Mouse (Mus musculus): ENCODE measurements at regions not wholly inside any gene's neighbourhood (a gene's known extent, or its start where the extent isn't known, plus 50 kb on each side); places are given as distances from the start of the nearest gene placed in this dataset.

DNA sequence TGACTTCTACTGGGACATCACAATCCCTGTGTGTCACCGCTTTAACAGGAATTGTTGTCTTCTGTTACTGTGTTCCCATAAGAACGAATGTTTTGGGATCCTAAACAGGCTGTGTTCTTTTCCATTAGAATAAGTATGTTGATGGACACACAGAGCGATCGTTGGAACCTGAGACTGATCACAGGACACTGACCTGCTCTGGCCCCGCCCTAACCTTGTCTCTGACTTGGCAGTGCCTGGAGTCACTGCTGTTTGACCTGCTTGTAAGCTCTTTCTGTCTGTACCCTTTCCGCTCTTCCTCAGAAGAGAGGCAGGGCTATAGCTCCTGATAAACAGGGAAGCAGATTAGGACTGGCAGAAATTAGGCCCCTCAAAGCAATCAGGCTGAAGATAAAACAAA, 162.0 kb upstream of the Atp6ap2 start:
- no peaks in the 10 kb centered on the region for H3K4me1 ChIP-seq (ENCODE audit: control insufficient read depth, insufficient read depth, low read length)
- WGBS = 70% methylated on average over 6 of the region's 6 CpGs
- no peak for ATAC-seq (ENCODE audit: insufficient number of reproducible peaks, insufficient read depth, low FRiP score, low read depth)

DNA sequence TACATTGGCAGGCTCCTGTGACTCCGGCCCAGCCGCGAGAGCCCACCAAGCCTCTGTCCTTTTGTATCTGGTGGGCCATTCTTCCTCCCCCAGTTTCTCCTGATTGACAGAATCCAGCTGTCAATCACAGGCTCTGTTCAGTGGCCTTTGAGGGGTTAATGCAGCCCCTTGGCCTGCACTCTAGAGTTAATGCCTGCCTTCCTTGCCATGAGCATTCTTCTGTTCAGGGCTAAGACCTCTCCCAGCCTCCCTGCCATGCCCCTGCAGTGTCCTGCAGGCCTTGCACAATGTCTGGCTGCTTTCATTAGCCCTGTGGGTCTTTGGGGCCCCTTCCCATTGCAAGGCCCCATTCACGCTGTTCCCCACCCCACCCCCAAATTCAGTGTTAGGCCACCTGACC, 160.9 kb upstream of the Atp6ap2 start:
- Histone ChIP-seq H3K27ac (ENCODE audit: low read length) (no peak overlapping the region), H3K4me2 (replicated peaks; ENCODE audit: low read depth, low read length) (no peak overlapping the region), H3K36me3 (ENCODE audit: control insufficient read depth, insufficient read depth, low read length) (no peaks in the 10 kb centered on the region), H3K27me3 (ENCODE audit: control insufficient read depth, insufficient read depth, low read length) (no peaks in the 10 kb centered on the region), H3K4me1 (ENCODE audit: control insufficient read depth, insufficient read depth, low read length) (no peaks in the 10 kb centered on the region), H3K9ac (replicated peaks; ENCODE audit: low read depth, low read length) (no peak overlapping the region), H3K9me3 (ENCODE audit: control insufficient read depth, low read depth, low read length) (no peaks in the 10 kb centered on the region), H3K4me3 (ENCODE audit: low read depth, low read length) (no peak overlapping the region)
- WGBS = 78% methylated on average over 4 of the region's 4 CpGs
- ATAC-seq (ENCODE audit: insufficient number of reproducible peaks, insufficient read depth, low FRiP score, low read depth) = no peak

More for the DNA sequence above, 162.0 kb upstream of the Atp6ap2 start:
- no peak overlapping the region for H3K4me2 ChIP-seq (replicated peaks; ENCODE audit: low read depth, low read length)
- no peak overlapping the region for H3K4me3 ChIP-seq (ENCODE audit: low read depth, low read length)
- no peak overlapping the region for H3K27ac ChIP-seq (ENCODE audit: low read length)
- no peaks in the 10 kb centered on the region for H3K27me3 ChIP-seq (ENCODE audit: control insufficient read depth, insufficient read depth, low read length)
- H3K9ac ChIP-seq (replicated peaks; ENCODE audit: low read depth, low read length) = no peak overlapping the region
- H3K9me3 ChIP-seq (ENCODE audit: control insufficient read depth, low read depth, low read length) = no peaks in the 10 kb centered on the region
- no peaks in the 10 kb centered on the region for H3K36me3 ChIP-seq (ENCODE audit: control insufficient read depth, insufficient read depth, low read length)

DNA sequence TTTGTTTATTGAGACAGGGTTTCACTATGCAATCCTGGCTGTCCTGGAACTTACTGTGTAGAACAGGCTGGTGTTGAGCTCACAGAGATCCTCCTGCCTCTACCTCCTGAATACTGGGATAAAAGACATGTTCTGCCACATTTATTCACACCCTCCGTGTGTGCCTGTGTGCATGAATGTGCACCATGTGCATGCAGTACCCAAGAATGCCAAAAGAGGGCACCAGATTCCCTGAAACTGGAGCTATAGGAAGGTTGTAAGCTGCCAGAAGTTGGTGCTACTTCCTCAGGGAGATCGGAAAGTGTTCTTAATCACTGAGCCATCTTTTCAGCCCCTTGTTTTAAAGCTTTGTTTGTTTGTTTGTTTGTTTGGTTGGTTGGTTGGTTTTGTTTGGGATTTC, 155.3 kb upstream of the Atp6ap2 start:
- ATAC-seq (ENCODE audit: insufficient number of reproducible peaks, insufficient read depth, low FRiP score, low read depth) = no peak

DNA sequence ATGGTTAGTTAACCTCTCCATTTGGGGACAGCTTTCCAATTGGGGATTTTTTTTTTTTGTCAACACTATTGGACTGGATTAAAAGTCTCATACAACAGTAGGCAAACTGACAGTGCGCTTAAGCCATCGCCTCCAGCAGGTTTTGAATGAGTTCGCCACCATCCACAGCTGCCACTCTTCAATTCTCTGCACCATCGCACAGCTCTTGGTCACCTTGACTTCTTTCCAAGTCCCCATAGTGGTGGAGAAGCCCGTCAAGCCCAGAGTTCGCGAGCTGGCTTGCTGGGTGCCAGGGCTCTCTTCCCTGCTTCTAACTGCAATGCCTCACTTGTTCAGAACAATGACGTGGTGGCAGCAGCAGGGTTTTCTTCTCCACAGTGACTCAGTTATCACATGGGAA, 151.9 kb upstream of the Atp6ap2 start:
- no peaks in the 10 kb centered on the region for H3K36me3 ChIP-seq (ENCODE audit: control insufficient read depth, insufficient read depth, low read length)
- 69% methylated on average over 8 of the region's 8 CpGs for WGBS
- no peaks in the 10 kb centered on the region for H3K27me3 ChIP-seq (ENCODE audit: control insufficient read depth, insufficient read depth, low read length)
- ATAC-seq (ENCODE audit: insufficient number of reproducible peaks, insufficient read depth, low FRiP score, low read depth) = no peak
- no peak overlapping the region for H3K4me2 ChIP-seq (replicated peaks; ENCODE audit: low read depth, low read length)
- no peak overlapping the region for H3K9ac ChIP-seq (replicated peaks; ENCODE audit: low read depth, low read length)
- no peaks in the 10 kb centered on the region for H3K4me1 ChIP-seq (ENCODE audit: control insufficient read depth, insufficient read depth, low read length)
- H3K9me3 ChIP-seq (ENCODE audit: control insufficient read depth, low read depth, low read length) = no peaks in the 10 kb centered on the region
- no peak overlapping the region for H3K4me3 ChIP-seq (ENCODE audit: low read depth, low read length)
- H3K27ac ChIP-seq (ENCODE audit: low read length) = no peak overlapping the region

More for the DNA sequence above, 155.3 kb upstream of the Atp6ap2 start:
- H3K4me3 ChIP-seq (ENCODE audit: low read depth, low read length) = no peak overlapping the region
- H3K36me3 ChIP-seq (ENCODE audit: control insufficient read depth, insufficient read depth, low read length) = no peaks in the 10 kb centered on the region
- no peaks in the 10 kb centered on the region for H3K27me3 ChIP-seq (ENCODE audit: control insufficient read depth, insufficient read depth, low read length)
- H3K9ac ChIP-seq (replicated peaks; ENCODE audit: low read depth, low read length) = no peak overlapping the region
- no peak overlapping the region for H3K27ac ChIP-seq (ENCODE audit: low read length)
- no peaks in the 10 kb centered on the region for H3K9me3 ChIP-seq (ENCODE audit: control insufficient read depth, low read depth, low read length)
- WGBS = 93% methylated on average over 2 of the region's 2 CpGs
- H3K4me2 ChIP-seq (replicated peaks; ENCODE audit: low read depth, low read length) = no peak overlapping the region
- no peaks in the 10 kb centered on the region for H3K4me1 ChIP-seq (ENCODE audit: control insufficient read depth, insufficient read depth, low read length)

DNA sequence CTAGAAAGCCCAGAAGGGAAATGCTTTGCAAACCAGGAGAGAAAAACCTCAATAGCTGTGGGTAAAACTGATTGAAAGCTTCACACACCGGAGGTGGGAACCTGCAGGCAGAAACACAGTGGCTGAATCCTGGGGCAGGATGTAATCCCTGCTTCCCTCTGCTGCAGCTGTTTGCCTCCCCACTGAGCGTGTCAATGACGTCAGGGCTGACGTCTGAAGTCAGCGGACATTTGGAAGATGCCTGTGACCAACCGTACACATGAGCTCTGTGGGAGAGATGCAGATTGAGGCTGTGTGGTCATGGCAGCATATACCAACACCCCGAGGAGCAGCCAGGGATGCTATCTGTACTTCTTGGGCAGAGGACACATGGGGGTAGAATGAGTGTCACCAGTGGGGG, 151.5 kb upstream of the Atp6ap2 start:
- Histone ChIP-seq H3K27me3 (ENCODE audit: control insufficient read depth, insufficient read depth, low read length) (no peaks in the 10 kb centered on the region), H3K27ac (ENCODE audit: low read length) (no peak overlapping the region), H3K9me3 (ENCODE audit: control insufficient read depth, low read depth, low read length) (no peaks in the 10 kb centered on the region), H3K4me1 (ENCODE audit: control insufficient read depth, insufficient read depth, low read length) (no peaks in the 10 kb centered on the region), H3K4me2 (replicated peaks; ENCODE audit: low read depth, low read length) (no peak overlapping the region), H3K36me3 (ENCODE audit: control insufficient read depth, insufficient read depth, low read length) (no peaks in the 10 kb centered on the region), H3K4me3 (ENCODE audit: low read depth, low read length) (no peak overlapping the region), H3K9ac (replicated peaks; ENCODE audit: low read depth, low read length) (no peak overlapping the region)
- ATAC-seq (ENCODE audit: insufficient number of reproducible peaks, insufficient read depth, low FRiP score, low read depth) = no peak
- WGBS = 42% methylated on average over 7 of the region's 7 CpGs

DNA sequence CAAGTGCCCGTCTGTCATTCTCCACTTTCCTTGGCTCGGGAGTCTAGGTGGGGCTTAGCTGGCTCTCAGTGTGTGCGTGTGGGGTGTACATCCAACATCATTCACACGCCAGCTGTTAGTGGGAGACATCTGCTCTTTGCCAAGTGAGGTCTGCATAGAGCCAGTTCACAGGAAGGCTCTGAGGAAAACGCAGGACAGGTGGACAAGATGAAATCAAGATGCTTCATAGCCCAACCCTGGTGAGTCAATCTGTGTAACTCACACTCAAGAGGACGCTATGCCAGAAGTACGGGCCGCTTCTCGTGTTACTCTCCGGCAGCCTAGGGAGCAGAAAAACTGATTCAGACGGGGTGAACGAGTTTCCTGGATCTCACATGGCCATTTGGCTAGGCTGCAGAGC, 148.2 kb upstream of the Atp6ap2 start:
- Histone ChIP-seq H3K4me3 (ENCODE audit: low read depth, low read length) (no peak overlapping the region), H3K9ac (replicated peaks; ENCODE audit: low read depth, low read length) (no peak overlapping the region), H3K4me1 (ENCODE audit: control insufficient read depth, insufficient read depth, low read length) (no peaks in the 10 kb centered on the region), H3K4me2 (replicated peaks; ENCODE audit: low read depth, low read length) (no peak overlapping the region), H3K9me3 (ENCODE audit: control insufficient read depth, low read depth, low read length) (no peaks in the 10 kb centered on the region), H3K27ac (ENCODE audit: low read length) (no peak overlapping the region), H3K27me3 (ENCODE audit: control insufficient read depth, insufficient read depth, low read length) (no peaks in the 10 kb centered on the region), H3K36me3 (ENCODE audit: control insufficient read depth, insufficient read depth, low read length) (no peaks in the 10 kb centered on the region)
- 64% methylated on average over 12 of the region's 12 CpGs for WGBS
- ATAC-seq (ENCODE audit: insufficient number of reproducible peaks, insufficient read depth, low FRiP score, low read depth) = no peak

DNA sequence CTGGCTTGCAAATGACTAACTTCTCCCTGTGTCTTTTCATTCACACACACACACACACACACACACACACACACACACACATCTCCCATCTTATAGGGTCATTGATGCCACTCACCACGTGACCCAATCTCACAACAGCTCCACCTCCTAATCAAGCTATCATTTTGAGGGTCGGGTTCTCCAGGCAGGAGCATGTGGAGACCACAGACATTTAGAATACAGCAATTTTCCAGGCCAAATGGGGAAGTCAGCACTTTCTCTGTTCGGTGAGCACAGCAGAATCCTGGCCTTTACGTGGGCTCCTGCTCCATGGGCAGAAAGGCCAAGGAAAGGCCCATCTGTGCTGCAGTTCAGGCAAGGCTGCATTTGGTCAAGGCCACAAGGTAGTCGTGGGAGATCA, 143.8 kb upstream of the Atp6ap2 start:
- Histone ChIP-seq H3K27ac (ENCODE audit: low read length) (no peak overlapping the region), H3K4me3 (ENCODE audit: low read depth, low read length) (no peak overlapping the region), H3K9ac (replicated peaks; ENCODE audit: low read depth, low read length) (no peak overlapping the region), H3K36me3 (ENCODE audit: control insufficient read depth, insufficient read depth, low read length) (no peaks in the 10 kb centered on the region), H3K4me2 (replicated peaks; ENCODE audit: low read depth, low read length) (no peak overlapping the region), H3K4me1 (ENCODE audit: control insufficient read depth, insufficient read depth, low read length) (no peaks in the 10 kb centered on the region), H3K27me3 (ENCODE audit: control insufficient read depth, insufficient read depth, low read length) (no peaks in the 10 kb centered on the region), H3K9me3 (ENCODE audit: control insufficient read depth, low read depth, low read length) (no peaks in the 10 kb centered on the region)
- 70% methylated on average over 5 of the region's 5 CpGs for WGBS
- ATAC-seq (ENCODE audit: insufficient number of reproducible peaks, insufficient read depth, low FRiP score, low read depth) = no peak

DNA sequence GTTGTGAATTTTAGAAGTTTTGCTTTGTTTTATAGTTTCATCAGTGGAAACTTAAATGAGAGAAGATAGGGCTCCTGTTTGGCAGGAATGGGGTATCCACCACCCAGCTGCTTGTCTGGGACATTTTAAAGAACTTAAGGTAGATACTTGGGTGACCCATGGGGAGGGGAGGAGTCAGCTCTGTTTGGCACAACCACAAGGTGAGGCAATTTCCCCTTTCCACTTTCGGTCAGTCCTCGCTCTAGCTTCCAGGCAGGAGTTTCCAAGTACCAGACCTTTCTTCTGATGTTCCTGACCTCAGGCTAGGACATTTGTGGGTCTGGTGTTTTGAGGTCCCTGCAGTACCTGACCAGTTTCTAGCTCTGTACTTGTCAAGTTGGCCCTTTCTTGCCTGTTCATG, 142.5 kb upstream of the Atp6ap2 start:
- Histone ChIP-seq H3K9me3 (ENCODE audit: control insufficient read depth, low read depth, low read length) (no peaks in the 10 kb centered on the region), H3K4me1 (ENCODE audit: control insufficient read depth, insufficient read depth, low read length) (no peaks in the 10 kb centered on the region), H3K4me2 (replicated peaks; ENCODE audit: low read depth, low read length) (no peak overlapping the region), H3K27me3 (ENCODE audit: control insufficient read depth, insufficient read depth, low read length) (no peaks in the 10 kb centered on the region), H3K27ac (ENCODE audit: low read length) (no peak overlapping the region), H3K9ac (replicated peaks; ENCODE audit: low read depth, low read length) (no peak overlapping the region), H3K4me3 (ENCODE audit: low read depth, low read length) (no peak overlapping the region), H3K36me3 (ENCODE audit: control insufficient read depth, insufficient read depth, low read length) (no peaks in the 10 kb centered on the region)
- ATAC-seq (ENCODE audit: insufficient number of reproducible peaks, insufficient read depth, low FRiP score, low read depth) = no peak
- WGBS = 91% methylated on average over 2 of the region's 2 CpGs

DNA sequence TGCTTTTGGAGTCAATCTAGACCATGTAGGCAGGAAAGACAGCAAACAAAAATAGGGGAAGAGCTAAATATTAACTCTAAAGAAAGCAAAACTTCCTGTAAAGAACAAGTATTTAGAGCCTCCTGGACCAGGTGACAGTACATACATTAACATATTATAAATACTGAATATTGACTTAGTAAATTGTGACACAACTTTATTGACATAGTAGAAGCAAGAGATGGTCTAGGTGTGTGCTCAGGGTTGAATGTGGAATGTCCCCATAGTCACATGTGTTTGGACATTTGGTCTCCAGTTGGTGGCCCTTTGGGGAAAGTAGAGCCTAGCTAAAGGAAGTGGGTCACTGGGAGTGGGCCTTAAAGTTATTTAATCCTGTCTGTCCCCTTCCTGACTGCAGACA, 139.6 kb upstream of the Atp6ap2 start:
- Histone ChIP-seq H3K4me3 (ENCODE audit: low read depth, low read length) (no peak overlapping the region), H3K9me3 (ENCODE audit: control insufficient read depth, low read depth, low read length) (no peaks in the 10 kb centered on the region), H3K4me1 (ENCODE audit: control insufficient read depth, insufficient read depth, low read length) (no peaks in the 10 kb centered on the region), H3K9ac (replicated peaks; ENCODE audit: low read depth, low read length) (no peak overlapping the region), H3K27me3 (ENCODE audit: control insufficient read depth, insufficient read depth, low read length) (no peaks in the 10 kb centered on the region), H3K36me3 (ENCODE audit: control insufficient read depth, insufficient read depth, low read length) (no peaks in the 10 kb centered on the region), H3K4me2 (replicated peaks; ENCODE audit: low read depth, low read length) (no peak overlapping the region), H3K27ac (ENCODE audit: low read length) (no peak overlapping the region)
- ATAC-seq (ENCODE audit: insufficient number of reproducible peaks, insufficient read depth, low FRiP score, low read depth) = no peak

Data from stomach, embryonic 14.5 days (tissue).